Mouse (Mus musculus) liver, adult (tissue): ENCODE results near the gene Sp6.

Experiments used
- GATA4 ChIP-seq: IDR thresholded peaks from 2 replicates; pipeline ENCODE4 v1.6.1; 2014; ENCODE audit warnings: mild to moderate bottlenecking, low read length; ENCODE audit not compliant: insufficient replicate concordance

Gene Sp6

DNA sequence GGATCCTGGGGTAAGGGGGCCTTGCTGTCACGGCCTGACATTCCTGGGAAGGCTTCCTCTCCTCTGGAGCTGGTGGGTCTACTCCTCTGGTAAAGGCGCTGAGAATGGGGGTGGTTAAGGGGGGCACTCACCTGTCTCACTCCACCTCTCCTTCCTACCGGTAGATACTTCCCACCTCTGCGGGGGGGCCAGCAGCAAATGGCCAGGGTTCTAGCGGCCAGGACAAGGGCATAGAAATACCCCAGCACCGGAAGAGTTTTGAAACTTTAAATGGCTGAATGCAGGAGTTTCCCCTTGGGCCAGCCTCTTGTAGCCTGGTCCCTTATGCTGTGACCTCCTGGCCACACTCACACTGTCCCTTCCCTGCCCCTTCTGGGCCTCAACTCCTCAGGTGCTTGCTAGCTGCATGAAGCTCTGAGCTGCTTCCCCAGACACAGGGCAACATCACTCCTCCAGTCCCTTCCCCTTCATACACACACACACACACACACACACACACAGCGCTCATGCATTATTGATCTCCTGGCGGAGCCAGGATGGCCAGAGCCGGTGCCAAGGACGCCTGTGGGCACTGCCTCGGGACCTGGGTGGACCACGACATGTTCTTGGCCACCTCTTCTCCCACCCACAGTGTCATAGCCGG lies 37.9 kb downstream of the Sp6 start:
- no peak for TF ChIP-seq GATA4

DNA sequence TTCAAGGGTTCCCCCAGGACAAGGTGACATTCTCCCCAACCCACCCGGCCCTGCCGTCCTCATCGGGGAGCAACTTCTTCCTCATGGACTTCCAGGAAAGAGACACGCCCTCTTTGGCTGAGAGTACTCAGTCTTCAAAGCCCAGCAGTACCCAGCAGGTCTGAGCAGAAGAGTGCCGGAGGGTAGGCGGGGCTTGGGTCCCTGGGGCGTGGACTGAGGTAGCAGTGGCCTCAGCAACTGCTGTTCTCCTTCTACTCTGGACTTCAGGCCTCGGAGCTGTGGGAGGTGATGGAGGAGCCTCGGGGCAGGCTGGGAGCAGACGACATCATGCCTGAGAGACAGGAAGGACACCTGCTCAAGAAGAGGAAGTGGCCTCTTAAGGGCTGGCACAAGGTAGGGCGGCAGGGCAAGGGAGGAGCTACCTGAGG lies 39.0 kb downstream of the Sp6 start:
- TF ChIP-seq GATA4: no peak

DNA sequence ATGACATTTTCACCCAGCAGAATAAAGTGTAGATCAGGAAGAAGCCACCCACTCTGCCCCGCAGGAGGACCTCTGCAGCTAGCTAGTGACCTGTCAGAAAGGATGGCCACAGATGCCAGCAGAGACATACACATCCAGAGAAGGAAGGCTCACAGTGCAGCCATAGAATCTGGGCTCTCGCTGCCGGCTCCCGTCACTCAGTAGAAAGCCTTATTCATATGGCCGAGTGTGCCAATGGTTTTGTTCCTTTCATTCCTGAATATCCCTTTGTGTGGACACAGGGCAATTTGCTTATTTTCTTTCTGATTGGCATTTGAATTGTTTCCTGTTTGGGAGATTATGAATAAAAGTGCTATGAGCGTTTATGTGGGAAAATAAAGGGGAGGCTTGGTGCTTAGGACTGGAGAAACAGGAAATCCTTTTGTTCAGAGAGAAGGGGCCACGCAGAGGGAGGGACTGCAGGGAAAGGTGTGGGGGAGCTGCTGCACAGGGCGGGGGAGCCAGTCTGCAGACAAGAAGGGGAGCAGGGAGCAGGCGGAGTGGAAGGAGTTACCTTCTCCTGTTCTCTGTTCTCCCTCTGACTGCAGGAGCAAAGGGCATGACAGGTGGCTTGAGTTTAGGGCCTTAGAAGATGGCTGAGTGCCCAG lies 50.2 kb downstream of the Sp6 start:
- TF ChIP-seq GATA4: no peak

DNA sequence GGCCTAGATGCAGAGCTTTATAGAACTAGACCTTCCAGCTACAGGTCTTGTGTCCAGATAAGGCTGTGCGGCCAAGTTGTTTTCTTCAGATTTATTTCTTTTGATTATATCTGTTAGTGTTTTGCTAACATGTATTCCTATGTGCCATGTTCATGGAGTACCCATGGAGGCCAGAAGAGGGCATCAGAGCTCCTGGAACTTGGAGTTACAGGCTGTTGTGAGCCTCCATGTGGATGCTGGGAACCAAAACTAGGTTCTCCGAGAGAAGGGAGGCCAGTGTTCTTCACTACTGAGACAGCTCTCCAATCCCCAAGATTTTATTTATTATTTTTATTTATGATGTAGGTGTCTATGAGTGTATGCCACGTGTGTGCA lies 50.7 kb downstream of the Sp6 start:
- no peak for TF ChIP-seq GATA4

DNA sequence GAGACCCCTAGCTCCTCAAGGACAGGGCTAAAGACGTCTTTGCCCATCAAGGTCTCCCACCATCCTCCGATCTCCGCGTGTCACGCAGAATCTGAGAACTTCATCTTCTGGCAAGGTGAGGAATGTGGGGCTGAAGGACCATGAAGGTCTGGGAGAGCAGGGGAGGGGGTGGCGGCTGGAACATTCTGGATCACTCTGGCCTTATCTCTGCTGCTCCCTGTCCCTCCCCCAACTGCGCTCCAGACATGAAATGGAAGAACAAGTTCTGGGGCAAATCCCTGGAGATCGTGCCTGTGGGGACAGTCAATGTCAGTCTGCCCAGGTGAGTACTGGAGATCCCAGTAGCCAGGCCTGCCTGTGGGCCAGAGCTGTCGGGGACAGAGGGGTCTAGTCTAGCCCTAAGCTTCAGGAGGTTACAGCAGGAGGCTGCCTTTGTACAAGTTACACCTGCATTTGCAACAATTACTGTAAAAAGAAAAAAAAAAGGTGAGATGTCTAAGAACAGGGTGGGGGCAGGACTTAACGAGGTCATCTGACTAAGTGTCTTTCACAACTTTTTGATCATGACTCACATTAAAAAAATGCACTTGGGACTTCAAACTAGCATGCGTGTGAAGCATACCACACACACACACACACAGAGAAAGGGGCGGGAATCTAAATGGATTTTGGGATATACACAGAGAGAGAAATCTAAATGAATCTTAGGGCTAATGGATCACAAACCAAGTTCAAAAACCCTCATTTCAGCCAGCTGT lies 52.5 kb downstream of the Sp6 start:
- no peak for TF ChIP-seq GATA4

DNA sequence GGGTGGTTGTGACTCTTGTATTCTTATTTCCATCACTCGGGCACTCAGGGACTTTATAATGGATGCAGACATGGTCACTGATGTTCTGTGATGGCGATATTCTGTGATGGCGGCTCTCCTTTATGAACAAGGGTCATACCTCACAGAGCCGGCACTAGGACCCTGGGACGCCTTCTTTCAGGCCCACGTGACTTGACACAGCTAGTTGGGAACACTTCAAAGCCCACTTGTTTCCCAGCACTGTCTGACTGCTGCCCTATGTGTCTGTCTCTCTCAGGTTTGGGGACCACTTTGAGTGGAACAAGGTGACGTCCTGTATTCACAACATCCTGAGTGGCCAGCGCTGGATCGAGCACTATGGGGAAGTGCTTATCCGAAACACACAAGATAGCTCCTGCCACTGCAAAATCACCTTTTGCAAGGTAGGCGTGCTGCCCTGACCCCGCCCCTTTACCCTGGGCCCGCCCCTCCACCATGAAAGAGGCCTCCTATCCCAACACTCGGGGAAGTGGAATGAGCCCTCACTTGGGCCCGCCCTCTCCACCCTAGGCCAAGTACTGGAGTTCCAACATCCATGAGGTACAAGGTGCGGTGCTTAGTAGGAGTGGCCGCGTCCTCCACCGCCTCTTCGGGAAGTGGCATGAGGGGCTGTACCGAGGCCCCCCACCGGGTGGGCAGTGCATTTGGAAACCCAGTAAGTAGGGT lies 53.6 kb downstream of the Sp6 start:
- TF ChIP-seq GATA4: no peak

DNA sequence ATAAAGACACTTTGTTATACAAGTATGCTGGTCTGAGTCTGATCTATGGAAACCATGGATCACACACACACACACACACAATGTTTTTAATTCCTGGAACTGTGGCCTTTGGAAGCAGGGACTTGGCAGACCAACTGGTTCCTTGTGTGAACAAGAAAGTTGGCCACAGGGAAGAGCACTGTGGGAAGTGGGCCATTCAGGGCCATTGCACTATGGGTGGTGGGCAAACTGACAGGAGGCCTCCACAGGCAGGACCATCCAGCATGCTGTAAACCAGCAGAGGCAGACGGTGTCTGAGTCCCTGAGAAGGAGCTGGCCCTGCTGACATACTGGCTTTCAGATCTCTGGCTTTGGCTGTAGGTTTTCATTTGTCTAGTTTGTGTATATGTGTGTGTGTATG lies 56.1 kb downstream of the Sp6 start:
- TF ChIP-seq GATA4: no peak

DNA sequence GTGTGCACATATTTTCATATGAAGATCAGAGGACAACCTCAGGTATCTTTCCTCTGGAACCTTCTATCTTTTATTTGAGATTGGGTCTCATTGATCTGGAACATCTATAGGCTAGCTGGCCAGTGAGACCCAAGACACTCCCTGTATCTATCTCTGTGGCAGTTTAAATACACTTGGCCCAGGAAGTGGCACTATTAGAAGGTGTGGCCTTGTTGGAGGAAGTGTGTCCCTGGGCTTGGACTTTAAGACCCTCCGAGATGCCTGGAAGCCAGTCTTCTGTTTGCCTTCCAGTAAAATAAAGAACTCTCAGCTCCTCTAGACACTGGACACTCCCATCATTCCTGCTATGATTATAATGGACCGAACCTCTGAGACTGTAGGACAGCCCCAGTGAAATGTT lies 56.6 kb downstream of the Sp6 start:
- no peak for TF ChIP-seq GATA4

DNA sequence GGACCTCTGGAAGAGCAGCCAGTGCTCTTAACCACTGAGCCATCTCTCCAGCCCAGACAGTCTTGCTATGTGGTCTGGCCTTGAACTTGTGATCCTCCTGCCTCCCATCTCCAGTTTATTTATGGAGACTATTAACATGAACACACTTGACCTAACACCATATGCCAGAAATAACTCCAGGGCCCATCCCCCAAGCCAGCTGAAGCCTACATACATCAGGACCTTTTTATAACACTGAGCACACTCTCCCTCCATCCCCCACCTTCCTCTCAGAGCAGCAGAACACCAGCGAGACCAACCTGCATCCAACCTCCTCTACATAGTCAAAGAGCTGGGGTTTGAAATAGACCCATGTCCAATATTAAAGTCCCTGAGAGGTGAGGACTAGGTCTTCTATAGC lies 57.9 kb downstream of the Sp6 start:
- no peak for TF ChIP-seq GATA4

DNA sequence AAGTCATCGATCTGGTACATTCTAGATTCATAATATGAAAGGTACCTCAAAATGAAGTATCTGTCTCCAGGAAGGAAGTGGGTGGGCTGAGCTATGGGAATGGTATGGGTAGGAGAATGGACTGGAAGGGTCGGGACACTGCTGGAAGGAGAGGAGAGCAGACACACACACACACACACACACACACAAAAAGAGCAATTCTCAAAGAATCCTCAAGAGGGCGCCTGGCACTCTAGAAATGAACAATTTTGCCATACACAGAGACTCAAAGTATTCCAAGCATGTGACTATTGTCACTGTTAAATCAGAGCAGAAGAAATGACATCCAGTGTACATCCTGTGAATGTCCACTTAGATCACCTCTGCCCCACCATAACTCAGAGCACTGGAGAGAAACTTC lies 59.3 kb downstream of the Sp6 start:
- TF ChIP-seq GATA4: no peak

DNA sequence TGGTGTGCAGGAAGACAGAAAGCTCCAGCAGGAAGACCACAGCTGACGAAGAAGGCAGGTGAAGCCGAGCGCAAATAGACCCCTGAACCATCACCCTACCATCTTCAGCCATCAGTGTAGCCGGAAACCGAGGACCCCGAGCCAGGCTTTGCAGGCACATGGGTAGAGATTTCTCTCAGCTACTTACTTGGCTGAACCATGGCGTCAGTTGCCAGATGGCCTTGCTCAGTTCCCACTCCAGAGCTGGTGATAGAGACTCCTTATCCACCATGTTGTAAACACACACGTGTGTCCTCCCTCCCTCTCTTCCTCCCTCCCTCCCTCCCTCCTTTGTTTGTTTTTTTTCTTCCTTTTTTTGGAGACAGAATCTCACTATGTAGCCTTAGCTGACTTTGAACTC lies 61.0 kb downstream of the Sp6 start:
- TF ChIP-seq GATA4: no peak
